Mouse (Mus musculus) spleen, postnatal 10 days (tissue): ENCODE measurements at regions not wholly inside any gene's neighbourhood (a gene's known extent, or its start where the extent isn't known, plus 50 kb on each side); places are given as distances from the start of the nearest gene placed in this dataset.

Source experiments
- DNase-seq, 2 experiments: peaks; one replicate each; pipeline ENCODE4 v3.0.0; 2021 to 2022; ENCODE audit warnings: low spot score in 2 of 2

DNA sequence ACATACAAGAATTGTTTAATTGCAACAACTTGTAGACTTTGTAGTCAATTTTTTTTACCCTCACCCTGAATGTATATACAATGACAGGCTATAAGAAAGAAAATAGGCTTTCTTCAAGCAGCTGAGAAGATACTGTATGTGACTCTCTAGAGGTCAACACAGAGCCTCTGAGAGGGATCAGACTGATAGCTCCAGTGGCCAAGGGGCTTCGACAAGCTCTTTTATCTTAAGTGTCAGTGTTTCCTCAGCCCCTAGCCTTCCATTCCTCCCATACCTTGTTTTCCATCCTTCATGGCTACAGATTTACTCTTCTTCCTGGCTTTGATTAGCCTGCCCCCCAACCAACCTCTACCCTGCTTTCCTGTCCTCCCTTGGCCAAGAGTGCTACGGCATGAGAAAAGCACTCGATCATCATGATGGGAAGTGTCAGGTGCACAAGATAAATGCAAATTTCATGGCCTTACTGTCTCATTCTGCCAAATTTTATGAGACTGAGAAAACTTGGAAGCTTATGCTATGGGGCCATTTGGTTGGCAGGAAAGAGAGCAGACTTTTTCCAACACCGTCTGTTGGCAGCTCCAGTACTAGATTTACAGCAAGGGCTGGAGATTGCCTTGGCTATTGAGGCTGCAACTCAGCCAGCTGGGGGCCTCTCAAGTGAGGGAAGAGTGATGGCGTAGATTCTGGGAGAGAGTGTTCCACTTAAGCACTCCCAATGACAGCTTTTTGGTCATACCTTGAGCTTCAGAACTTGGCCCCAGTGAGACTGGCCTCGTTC is 484.3 kb upstream of the Etaa1 start:
- no peak for DNase-seq

DNA sequence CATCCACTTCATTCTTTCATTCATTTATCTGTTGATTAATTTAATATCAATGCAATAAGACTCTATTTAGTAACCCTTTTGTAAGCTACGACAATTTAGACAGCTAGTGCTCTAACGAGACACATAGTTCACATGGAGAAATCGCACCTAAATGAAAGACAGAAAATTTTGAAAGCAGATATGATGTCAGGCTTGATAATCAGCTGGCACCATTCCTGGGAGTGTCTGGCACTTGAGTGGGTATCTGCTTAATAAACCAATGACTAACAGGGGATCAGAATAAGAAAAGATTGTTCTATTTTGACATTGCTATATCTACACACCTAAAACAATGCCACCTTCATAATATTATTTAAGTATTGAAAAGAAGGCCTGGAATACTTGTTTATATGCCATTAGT is 467.4 kb upstream of the Etaa1 start:
- DNase-seq: no peak

DNA sequence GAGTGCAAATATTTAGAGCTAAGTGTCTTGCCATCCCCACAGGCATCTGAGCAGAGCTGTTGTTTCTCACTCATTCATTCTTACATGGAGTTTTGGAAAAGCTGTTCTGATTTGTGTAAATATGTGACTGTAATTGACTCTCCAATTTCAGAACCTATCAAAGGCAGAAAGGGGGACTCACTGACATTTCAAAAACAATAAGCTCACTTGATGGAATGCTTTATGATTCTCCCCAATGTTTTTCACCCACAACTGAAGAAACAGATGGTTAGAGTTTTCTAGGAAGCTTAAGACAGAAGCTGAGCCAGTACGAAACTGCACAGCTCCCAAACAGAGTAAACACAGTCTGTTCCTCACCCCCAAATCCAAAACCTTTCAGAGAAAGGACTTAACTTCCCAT is 460.1 kb upstream of the Etaa1 start:
- no peak for DNase-seq

DNA sequence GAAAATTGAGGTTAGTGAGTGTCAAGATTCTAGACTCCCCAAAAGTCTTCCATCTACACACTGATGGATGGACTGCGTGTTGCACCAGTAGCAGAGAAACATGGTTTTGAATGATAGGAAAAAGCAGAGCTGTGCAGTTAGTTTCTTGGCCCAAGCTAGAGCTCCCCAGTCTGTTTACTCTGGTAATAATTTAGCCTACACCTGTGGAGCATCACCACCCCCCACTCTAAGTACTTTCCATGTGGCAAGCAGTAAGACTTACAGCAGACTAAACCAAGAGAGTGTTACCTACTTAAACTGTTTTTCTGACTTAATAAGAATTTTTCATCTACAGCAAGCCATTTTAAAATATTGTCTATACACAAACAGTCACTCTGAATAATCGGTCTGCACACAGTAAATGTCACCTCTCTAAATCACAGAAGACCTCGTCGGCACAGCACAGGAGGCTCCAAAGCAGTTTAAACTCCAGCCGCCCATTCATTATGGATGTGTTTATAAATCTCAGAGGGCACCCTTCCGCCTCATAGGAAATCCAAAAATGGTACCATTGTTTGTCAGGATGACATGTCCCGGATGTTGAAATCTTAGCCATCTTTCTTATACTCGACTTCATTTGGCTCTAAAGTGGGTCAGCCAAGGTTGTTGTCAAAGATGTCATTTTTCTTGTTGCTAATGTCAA is 454.5 kb upstream of the Etaa1 start:
- no peak for DNase-seq

DNA sequence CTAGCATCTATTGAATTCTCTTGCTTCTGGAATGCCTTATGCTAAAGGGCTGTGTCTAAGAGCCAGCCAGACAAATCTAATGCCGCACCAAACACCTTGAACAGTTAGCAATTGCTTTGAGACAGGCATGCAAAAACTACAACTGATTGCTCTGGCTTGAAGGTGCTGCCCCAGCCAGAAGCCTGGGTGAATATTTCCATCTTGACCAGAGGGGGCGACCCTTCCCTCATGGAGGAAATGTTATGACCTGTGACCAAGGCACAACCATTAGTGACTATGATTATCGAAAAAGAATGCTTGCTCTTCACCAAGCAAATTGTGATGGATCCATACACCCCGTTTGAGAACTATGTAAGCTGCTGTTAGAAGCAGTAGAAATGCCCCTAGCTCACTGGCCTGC is 445.9 kb upstream of the Etaa1 start:
- DNase-seq: no peak

DNA sequence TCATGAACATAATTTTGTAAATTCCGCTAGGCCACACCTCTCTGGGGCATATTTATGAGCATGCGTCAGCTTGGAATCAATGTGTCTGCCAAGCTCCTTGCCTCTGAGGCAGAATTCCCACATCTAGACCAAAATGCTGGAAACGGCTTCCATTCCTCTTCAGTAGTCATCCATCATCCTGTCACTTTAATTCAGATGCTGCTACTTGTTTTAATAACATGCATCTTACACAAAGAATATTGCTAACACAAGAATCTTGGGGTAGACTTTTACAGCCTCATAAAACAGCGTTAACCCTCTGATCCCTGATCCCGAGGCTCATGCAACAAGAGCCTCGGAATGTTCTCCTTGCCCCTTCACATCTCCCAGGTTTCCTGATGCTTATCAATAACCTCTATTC is 442.7 kb upstream of the Etaa1 start:
- DNase-seq: no peak

DNA sequence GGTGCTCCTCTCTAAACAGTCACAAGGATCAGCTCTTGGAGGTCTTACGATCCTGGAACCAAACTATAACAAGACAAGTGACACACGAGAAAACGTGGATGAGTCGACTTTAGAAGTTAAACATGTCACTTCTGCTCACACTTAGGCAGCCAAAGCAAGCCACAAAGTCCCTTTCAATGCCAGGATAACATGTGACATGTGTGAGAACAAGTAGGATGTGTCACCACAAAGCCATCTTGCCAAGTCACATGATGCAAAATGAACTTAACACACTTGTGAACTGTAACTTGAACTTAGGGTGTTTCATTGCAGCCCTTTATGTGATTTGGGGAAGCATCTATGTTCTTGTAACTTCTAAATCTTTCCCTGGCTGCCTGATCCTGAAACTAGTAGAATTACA is 442.0 kb upstream of the Etaa1 start:
- DNase-seq: no peak

DNA sequence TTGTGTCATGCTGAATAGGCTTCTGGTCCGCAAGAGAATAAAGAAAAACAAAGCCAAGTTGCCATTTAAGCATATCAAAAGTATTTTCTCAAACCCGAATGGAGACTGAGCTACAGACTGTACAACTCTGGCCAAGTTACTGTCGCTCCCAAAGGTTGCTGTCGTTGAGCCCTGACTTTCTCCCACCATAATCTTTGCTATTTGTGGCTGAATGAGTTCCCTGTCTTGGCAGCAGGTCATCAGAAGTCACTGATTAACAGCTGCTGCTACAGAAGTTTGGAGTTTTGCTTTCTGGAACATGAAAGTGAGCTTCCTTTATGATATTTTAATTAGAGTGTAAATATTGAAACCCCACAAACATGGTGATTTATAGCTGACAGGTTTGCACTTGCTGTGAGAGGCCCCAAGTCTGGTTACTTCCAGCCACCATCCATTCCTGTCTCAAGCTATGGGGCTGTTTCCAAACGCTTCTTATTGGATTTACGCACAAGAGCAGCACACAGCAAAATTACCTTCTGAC is 419.2 kb upstream of the Etaa1 start:
- DNase-seq: no peak

DNA sequence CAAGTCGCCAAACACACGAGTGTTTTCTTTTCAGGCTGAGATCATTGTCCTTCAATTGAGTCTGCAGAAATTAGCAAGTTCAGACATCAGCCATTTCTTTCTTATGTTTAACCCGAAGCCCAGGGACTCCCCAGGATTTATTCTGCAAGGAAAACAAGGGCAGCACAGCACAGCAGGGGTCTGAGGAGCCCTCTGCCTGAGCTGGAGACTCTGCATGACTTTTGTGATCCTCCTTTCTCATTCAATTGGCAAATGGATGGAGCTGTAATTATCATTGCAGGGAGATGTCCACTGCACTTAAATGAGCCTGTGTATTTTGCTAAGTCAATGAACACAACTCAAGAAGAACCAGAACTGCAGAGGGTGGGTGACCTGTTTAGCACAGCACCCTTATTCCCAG is 417.6 kb upstream of the Etaa1 start:
- no peak for DNase-seq

DNA sequence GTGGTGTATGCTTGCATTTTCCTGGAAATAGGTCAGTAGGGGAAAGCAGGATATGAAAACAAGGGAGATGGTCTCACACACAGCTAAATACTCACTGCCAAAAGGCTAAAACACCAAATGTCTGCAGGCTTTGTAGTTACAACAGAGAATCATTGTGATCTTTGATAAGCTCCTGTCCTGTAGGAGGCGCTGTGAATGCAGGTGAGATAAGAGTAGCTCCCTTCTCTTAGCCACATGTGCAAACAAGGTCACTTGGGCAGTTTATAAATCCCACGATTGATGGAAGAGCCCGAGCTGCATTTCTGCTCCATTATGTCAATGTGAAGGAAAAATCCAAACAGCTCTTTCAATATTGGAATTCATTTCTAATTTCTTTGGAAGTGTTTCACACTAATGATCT is 417.2 kb upstream of the Etaa1 start:
- DNase-seq: no peak

DNA sequence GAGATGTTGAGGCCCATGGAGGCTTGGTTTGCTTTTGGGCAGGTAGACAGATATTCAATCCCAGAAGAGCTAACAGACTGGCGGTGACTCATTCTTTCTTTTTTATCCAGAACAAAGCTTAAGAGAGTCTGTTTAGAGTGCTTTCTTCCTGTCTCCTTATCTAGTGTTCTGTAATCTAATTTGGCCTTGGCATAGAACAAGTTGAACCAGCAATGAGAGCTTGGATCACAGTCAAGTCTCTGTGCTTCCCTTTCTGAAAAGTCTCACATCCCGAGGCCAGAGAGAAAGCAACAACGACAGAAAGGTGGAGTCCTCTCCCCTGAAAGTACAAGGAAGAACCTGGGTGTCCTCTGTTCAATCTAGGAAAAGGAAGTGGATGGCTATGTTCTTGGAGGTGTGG is 401.2 kb upstream of the Etaa1 start:
- DNase-seq: no peak

DNA sequence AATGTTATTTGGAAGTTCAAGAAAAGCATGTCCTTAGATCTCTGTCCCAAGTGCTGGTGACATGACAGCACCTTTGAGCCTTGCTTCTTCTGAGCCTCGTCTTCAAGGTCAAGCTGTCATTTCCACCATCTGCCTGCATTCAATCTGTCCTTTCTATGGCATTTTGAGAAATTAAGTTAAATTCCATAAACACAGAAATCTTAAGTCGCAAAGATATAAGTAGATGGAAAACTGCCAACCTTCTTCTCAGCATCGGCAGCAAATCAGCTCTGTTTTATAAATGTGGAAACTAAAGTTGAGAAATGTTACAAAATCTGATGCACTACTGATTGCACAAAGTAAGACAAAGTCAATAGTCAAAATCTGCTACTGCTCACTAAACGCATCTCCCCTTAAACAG is 400.5 kb upstream of the Etaa1 start:
- DNase-seq: no peak

DNA sequence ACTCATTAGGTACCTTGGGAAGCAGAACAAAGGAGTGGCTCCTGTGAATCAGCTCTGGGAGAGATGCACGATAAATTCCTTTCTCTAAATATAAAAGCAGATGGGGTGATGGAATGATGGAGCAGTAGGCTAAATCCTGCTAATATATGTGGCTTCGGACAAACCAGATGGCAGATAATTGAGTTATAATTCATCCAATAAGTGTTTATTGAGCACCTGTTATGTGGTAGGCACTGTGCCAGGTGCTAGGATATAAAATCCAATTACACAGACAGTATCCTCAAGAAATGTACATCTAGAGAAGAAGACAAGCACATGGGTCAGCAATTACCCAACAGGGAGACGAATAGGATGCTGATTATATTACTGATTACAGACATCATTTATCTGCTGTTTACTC is 394.2 kb upstream of the Etaa1 start:
- DNase-seq: no peak

DNA sequence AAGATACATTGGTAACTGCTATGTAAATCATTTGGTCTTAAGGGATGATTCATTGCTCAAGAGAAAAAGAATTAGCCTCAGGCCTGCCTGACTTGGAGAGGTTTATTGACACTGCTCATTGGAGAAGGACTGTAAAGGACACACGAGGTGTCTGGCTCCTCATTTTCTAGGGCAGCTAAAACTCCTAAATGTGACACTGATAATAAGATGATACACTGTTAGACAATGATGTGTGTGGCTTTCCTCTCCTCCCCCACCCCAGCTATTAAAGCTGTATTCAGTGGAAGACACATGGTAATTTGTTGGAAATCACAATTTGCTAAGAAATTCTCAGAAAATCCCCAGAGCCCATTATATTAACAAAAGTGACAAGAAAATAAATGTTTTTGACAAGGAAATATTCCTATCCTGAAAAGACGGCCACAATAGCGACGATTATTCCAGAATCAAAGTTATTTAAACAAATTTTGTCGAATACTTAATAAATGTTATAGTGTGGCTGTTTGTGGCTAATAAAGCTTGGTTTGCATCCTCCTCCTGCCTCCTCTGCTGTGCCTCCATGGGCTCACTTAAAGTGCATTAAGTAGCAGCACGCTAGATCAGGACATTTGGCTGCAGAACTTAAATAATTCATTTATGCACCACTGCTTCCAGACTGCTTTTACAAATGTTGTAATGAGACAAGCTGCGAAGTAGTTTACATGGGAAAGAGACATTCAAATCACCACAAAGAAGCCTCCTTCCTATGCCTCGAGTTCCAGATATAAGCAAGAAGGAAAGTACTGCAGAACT is 360.0 kb upstream of the Etaa1 start:
- DNase-seq: no peak

DNA sequence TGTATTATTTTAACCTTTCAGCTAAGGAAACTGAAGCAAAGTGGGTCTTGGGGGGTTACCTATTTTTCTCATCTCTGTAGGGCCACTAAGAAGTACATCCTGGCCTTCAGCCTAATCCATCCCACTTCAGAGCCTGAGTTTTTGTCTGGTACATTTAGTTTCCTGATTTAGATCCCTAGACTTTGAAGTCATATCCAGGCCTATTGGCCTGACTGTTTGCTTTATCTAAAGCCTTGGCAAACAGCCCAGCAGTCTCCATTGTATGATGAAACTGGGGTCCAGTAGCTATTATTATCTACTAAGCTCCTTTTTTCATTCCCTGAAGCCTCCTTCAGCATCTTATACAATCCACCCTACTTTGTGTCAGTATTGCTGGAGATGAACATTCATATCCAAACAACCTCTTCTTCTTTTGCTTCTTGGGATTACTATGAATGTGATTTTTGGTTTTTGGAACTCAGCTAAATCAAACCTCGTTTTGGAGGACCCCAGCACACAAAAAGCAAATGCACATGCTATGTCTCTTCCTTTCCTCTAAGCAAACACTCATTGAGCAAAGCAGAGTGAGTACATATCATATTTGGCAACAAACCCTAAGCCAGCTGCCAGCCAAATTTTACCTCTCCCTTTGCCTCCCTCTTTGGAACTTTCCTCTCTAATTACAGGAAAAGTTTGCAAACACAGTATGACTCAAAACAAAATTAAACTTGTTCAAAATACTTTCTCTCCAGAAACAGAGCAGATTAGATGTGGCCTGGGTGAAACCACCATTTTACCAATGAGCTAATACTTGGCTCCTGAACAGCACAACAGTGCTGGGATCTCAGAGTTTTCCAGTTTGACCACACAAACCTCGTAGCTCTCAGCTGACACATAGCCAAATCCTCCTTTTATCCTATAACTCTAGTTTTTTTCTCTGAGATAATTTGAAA is 342.8 kb upstream of the Etaa1 start:
- DNase-seq: no peak

DNA sequence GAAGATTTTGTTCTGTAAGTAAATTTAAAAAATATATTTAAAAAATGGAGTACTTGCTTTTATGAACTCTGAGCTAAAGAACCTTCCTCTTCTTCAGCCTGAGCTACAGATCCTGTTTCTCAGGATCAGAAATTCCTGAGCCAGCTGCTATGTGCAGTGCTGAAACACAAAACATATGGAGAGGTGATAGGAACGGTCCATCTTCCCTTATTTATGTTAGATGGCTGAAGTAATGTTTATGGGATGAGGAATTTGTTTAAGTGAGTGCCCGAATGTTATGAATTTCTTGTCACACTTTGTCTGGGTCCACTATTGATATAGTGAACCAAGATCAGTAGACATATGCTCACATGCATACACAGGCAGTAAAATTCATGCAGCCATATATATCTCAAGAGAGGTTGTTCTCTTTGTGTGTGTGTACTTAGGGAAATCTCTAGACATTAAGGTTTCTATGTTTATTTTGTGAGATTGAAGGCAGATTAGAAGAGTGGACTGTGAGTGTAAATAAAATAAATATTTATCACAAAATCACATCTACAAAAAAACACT is 325.0 kb upstream of the Etaa1 start:
- DNase-seq: no peak

DNA sequence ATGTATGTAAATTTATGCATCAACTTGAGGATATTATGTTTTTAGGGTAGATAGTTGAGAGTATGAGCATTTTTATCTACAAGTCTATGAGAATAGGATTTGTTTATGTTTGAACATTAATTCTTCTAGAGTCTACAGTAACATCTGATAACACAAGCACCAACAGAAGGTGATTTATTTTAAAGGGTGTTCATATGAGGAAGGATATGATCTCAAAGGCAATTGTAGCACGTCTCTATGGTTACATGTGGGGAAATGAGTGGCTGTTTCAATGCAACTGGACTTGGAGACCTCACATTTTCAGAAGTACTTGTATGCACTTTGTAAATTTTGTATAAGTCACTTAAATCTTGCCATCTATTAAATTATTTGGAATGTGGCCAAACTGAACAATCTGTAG is 318.7 kb upstream of the Etaa1 start:
- DNase-seq: no peak

DNA sequence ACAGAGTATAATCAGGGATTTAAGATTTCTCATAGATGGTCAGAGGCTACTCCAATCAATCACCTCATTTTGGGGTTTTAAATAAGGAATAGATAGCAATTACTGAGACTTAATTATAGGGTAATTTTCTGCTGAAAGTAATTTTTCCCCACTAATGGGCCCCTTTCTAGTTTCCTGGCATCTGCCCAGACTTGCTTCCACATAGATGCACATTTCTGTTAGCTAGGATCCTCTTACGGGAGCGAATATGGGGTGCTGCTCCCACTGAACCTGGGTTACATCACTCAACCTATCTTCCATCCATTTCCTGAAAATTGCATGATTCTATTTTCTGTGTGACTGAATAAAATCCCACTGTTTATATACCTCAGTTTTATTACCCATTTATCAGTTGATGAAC is 312.5 kb upstream of the Etaa1 start:
- no peak for DNase-seq

DNA sequence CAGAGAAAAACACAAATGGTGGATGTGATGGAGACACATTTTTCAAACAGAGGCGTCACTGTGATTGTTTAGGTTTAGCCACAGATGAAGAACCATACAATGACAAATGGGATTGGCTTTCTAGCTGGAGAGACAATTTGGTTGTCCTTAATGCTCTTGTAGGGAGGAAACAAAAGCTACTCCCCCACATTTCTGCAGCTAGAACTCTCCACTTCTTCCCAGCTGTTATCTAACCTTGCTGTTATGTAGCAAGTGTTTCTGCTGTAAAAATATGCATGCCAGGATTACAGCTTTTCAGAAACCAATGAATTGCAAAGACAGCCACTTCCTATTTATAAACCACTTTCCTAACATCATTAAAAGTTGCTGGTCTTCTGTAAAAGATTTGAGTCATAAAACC is 309.2 kb upstream of the Etaa1 start:
- DNase-seq: no peak

DNA sequence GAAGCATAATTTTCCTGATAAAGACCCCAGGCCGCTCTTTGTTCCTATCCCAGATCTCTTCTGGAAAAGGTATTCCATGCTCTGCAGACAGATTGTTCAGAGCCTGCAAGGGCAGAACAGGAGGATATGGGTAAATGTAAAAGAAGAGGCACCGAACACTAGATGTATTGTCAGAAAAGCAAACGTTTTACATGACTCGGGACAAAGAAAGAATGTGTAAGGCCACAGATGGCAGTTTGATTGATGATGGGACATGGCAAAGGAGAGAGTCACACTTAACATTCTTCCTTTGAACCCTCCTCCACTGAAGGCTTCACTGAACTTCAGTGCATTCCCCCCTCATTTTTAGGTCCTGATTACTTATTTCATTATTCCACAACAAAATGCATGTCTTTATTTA is 295.6 kb upstream of the Etaa1 start:
- no peak for DNase-seq

DNA sequence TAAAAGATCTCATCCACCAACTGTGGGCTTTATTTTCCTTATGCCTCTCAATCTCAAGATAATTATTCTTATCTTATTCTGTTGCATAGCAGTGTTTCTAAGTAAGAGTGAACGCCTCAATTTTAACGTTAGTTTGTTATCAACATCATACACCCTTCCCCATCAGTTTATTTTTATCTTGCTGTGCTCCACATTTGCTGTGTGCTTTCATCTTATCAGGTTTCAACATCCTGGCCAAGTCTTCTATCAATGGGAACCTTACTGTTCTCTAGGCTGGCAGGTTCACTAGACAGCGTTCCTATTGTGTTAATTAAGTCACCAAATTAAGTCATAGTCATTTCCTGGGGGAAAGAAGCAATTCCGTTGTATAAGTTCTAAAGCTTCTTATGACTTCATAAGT is 263.1 kb upstream of the Etaa1 start:
- no peak for DNase-seq
